Comparison of ENCODE assay signal across 14 mouse cellular contexts in the genomic region with DNA sequence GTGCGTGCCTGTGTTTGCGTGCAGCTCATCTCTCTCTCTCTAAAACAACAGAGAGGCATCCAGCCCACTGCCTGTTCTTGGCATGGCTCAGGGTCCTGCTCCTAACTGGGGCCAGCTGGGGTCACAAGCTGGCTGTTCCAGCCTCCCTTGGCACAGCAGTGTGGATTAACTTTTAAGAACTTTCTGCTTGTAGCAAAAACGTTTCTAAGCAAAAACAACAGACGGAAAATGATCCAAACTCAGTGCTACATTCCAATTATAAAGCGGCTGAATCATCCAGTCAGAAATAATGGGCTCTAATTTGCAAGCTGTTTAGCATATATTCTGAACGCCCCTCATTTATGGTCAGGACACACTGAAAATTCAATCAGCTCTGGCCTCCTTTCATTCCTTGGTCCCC.
A peak's percentile ranks its signal among the peaks of the same experiment; 100 is the strongest.
DNase-seq lines count a peak whose midpoint lies in the region; ATAC-seq and TF ChIP-seq lines count a peak whose summit lies in the region.
"Had no signal": no experiment of that assay in that cellular context is flagged by ENCODE, and none has a peak within 500 bp of the region (broad histone marks: within the 10 kb centered on the region; RNA-seq: fewer than 3 reads in every experiment).

No protein-coding gene starts in this region.

- no peak for ATAC-seq in embryonic facial prominence, embryonic 12.5 days (ENCODE audit: insufficient number of reproducible peaks, insufficient read depth, low FRiP score, low TSS enrichment)
- peak; percentile 39 for ATAC-seq in forebrain, embryonic 16.5 days
- ATAC-seq: CD4-positive, CD25-positive, alpha-beta regulatory T cell, adult 4 months; inflammation-experienced regulatory T-cells, adult 6 months had no signal

- no peaks in the 10 kb centered on the region for H3K9me3 ChIP-seq in embryonic facial prominence, embryonic 12.5 days
- no peaks in the 10 kb centered on the region for H3K9me3 ChIP-seq in forebrain, embryonic 16.5 days (ENCODE audit: control insufficient read depth, low read length)
- H3K9me3 ChIP-seq: heart, embryonic 13.5 days had no signal

- no peak for TF ChIP-seq POLR2A in olfactory bulb, adult 2 months (IDR thresholded peaks at IDR 0.05; ENCODE audit: insufficient read depth, low read depth, low read length)

- H3K27me3 ChIP-seq in embryonic facial prominence, embryonic 12.5 days: no peaks in the 10 kb centered on the region
- H3K27me3 ChIP-seq in forebrain, embryonic 16.5 days (replicated peaks; ENCODE audit: control insufficient read depth, insufficient read depth, low read length): no peaks in the 10 kb centered on the region
- H3K27me3 ChIP-seq: heart, embryonic 13.5 days had no signal

- H3K4me3 ChIP-seq in embryonic facial prominence, embryonic 12.5 days: no peak overlapping the region
- H3K4me3 ChIP-seq in forebrain, embryonic 16.5 days (replicated peaks; ENCODE audit: low read length): no peak overlapping the region
- no peak overlapping the region for H3K4me3 ChIP-seq in olfactory bulb, adult 2 months (ENCODE audit: insufficient read depth, low read depth, low read length)
- H3K4me3 ChIP-seq: heart, embryonic 13.5 days had no signal

- H3K9ac ChIP-seq in embryonic facial prominence, embryonic 12.5 days: no peak overlapping the region
- 0 out of 2 replicates have a peak overlapping the region, but pooled peaks have one; percentile 33 for H3K9ac ChIP-seq in forebrain, embryonic 16.5 days (replicated peaks; ENCODE audit: low read depth, low read length)
- H3K9ac ChIP-seq: heart, embryonic 13.5 days had no signal

- H3K36me3 ChIP-seq in embryonic facial prominence, embryonic 12.5 days: no peaks in the 10 kb centered on the region
- no peaks in the 10 kb centered on the region for H3K36me3 ChIP-seq in forebrain, embryonic 16.5 days (ENCODE audit: control insufficient read depth, insufficient read depth)
- H3K36me3 ChIP-seq: heart, embryonic 13.5 days had no signal

- no peak overlapping the region for H3K4me2 ChIP-seq in embryonic facial prominence, embryonic 12.5 days (replicated peaks)
- H3K4me2 ChIP-seq in forebrain, embryonic 16.5 days (ENCODE audit: low read length): no peak overlapping the region
- H3K4me2 ChIP-seq: heart, embryonic 13.5 days had no signal

- peak; percentile 63 for DNase-seq in layer of hippocampus, adult 9-11 months
- no peak for DNase-seq in layer of hippocampus, postnatal 10 days (ENCODE audit: low spot score in 2 of 2)
- DNase-seq in urinary bladder, adult 2 months (ENCODE audit: low spot score): no peak
- DNase-seq in right cerebral cortex, postnatal 36 days (ENCODE audit: low spot score in 2 of 2): no peak
- no peak for DNase-seq in lung, postnatal 4 days
- DNase-seq: adrenal gland, adult 2 months; kidney, postnatal 4 days; lung, adult 18-20 months had no signal

- WGBS in embryonic facial prominence, embryonic 12.5 days: 62% methylated on average over 6 of the region's 6 CpGs
- 15% methylated on average over 6 of the region's 6 CpGs for WGBS in forebrain, embryonic 16.5 days
- 16% methylated on average over 6 of the region's 6 CpGs for WGBS in olfactory bulb, adult 2 months

- 0 out of 2 replicates have a peak, but pooled peaks cover 11% of the 10 kb centered on the region for H3K4me1 ChIP-seq in embryonic facial prominence, embryonic 12.5 days
- peaks cover 30% of the 10 kb centered on the region for H3K4me1 ChIP-seq in forebrain, embryonic 16.5 days (replicated peaks; ENCODE audit: control insufficient read depth, insufficient read depth, low read length)
- peaks cover 31% of the 10 kb centered on the region for H3K4me1 ChIP-seq in olfactory bulb, adult 2 months (ENCODE audit: control insufficient read depth, insufficient read depth, low read length)
- H3K4me1 ChIP-seq: heart, embryonic 13.5 days had no signal

- H3K27ac ChIP-seq in embryonic facial prominence, embryonic 12.5 days: peak overlapping the region; percentile 31; the same call in 1 of the 2 replicates
- H3K27ac ChIP-seq in forebrain, embryonic 16.5 days (ENCODE audit: low read length): peak overlapping the region; percentile 74
- H3K27ac ChIP-seq in olfactory bulb, adult 2 months (ENCODE audit: insufficient read depth, low read depth, low read length): peak overlapping the region; percentile 43
- H3K27ac ChIP-seq: heart, embryonic 13.5 days had no signal

- no peak for TF ChIP-seq CTCF in olfactory bulb, adult 2 months (IDR thresholded peaks at IDR 0.05; ENCODE audit: insufficient read depth, low read depth, low read length)
